8 mouse cellular contexts compared by ENCODE assay signal in genomic region chr10:121475672-121476146, GRCm38 (mm10). TPM values are rescaled to one million over a fixed set of nuclear protein-coding genes. Genes with fewer than 3 reads are reported as not detected.
DNase-seq lines count a peak whose midpoint lies in the region; ATAC-seq lines count a peak whose summit lies in the region.

No protein-coding gene starts in this region.

- under 1% methylated on average over 45 of the region's 45 CpGs for WGBS in embryonic facial prominence, embryonic 15.5 days
- under 1% methylated on average over 45 of the region's 45 CpGs for WGBS in stomach, embryonic 16.5 days

- DNase-seq in adrenal gland, postnatal 14 days = peak; percentile 74
- peak; percentile 77 to 81 for DNase-seq in heart, postnatal 10 days
- peak; percentile 77 to 87 for DNase-seq in kidney, postnatal 36 days
- DNase-seq in left cerebral cortex, adult 9 months (ENCODE audit: low spot score in 2 of 2) = no peak

- peak overlapping the region; percentile 77 for H3K9ac ChIP-seq in embryonic facial prominence, embryonic 15.5 days
- H3K9ac ChIP-seq in stomach, embryonic 16.5 days (ENCODE audit: low read length) = peak overlapping the region; percentile 95

- ATAC-seq in CD4-positive, CD25-positive, alpha-beta regulatory T cell, adult 4 months = peak; percentile 10
- no peak; the same call in none of the 2 replicates for ATAC-seq in embryonic facial prominence, embryonic 15.5 days (ENCODE audit: insufficient number of reproducible peaks, low FRiP score, low TSS enrichment, low read depth)
- ATAC-seq in megakaryocyte progenitor cell, adult 5-6 weeks (replicated peaks; ENCODE audit: poor library complexity) = peak; percentile 9
- peak; percentile 46 for ATAC-seq in stomach, embryonic 16.5 days (ENCODE audit: insufficient read depth, low FRiP score)

- intact Hi-C loops in heart, postnatal 10 days (cut with DNase I) = loop anchor here (2.0 kb wide), 4 partner anchors 21 to 67 kb away; no protein-coding TSS in a partner anchor

- H3K27ac ChIP-seq in embryonic facial prominence, embryonic 15.5 days (replicated peaks) = peak overlapping the region; percentile 85
- H3K27ac ChIP-seq in stomach, embryonic 16.5 days (ENCODE audit: low read length) = peak overlapping the region; percentile 88

- H3K36me3 ChIP-seq in embryonic facial prominence, embryonic 15.5 days = no peaks in the 10 kb centered on the region
- H3K36me3 ChIP-seq in stomach, embryonic 16.5 days (ENCODE audit: control insufficient read depth, insufficient read depth, low read length) = no peaks in the 10 kb centered on the region

- H3K4me2 ChIP-seq in embryonic facial prominence, embryonic 15.5 days (replicated peaks) = peak overlapping the region; percentile 71
- H3K4me2 ChIP-seq in stomach, embryonic 16.5 days (ENCODE audit: low read depth, low read length) = peak overlapping the region; percentile 75

- H3K9me3 ChIP-seq in embryonic facial prominence, embryonic 15.5 days (replicated peaks) = no peaks in the 10 kb centered on the region
- H3K9me3 ChIP-seq in stomach, embryonic 16.5 days (replicated peaks; ENCODE audit: control insufficient read depth, low read length) = no peaks in the 10 kb centered on the region

- no peaks in the 10 kb centered on the region for H3K27me3 ChIP-seq in embryonic facial prominence, embryonic 15.5 days
- no peaks in the 10 kb centered on the region for H3K27me3 ChIP-seq in stomach, embryonic 16.5 days (ENCODE audit: control insufficient read depth, insufficient read depth, low read length)

- H3K4me1 ChIP-seq in embryonic facial prominence, embryonic 15.5 days = peaks cover 47% of the 10 kb centered on the region
- peaks cover 39% of the 10 kb centered on the region for H3K4me1 ChIP-seq in stomach, embryonic 16.5 days (ENCODE audit: control insufficient read depth, insufficient read depth, low read length)

- H3K4me3 ChIP-seq in embryonic facial prominence, embryonic 15.5 days (replicated peaks) = peak overlapping the region; percentile 81
- H3K4me3 ChIP-seq in stomach, embryonic 16.5 days (replicated peaks; ENCODE audit: low read length) = peak overlapping the region; percentile 95

RNA-seq across cellular contexts. Expression of gene Rassf3, which starts 0.4 kb away (rescaled TPM):
- 1 to 10 TPM; 5.4 to 5.5 TPM for polyA plus RNA-seq in CD4-positive, CD25-positive, alpha-beta regulatory T cell, adult 4 months (2017; shearing (Covaris generic))
- 40.1 and 41.1 TPM in 2 replicates for total RNA-seq in adrenal gland, postnatal 14 days (2021)
- polyA plus RNA-seq in embryonic facial prominence, embryonic 15.5 days (2015; fragmentation: Nextera tagmentation; extraction: Ambion mirVana) = 20.3 and 21.0 TPM in 2 replicates
- 100 to 1,000 TPM in 1 of 2 experiments, 10 to 100 TPM in 1; 98.8 to 116 TPM for total RNA-seq in heart, postnatal 10 days (2021)
- total RNA-seq in megakaryocyte progenitor cell, adult 5-6 weeks (2015) = 23.3 and 24.7 TPM in 2 replicates
- total RNA-seq in megakaryocyte progenitor cell, adult 5-6 weeks (2017) = 18.2 and 20.0 TPM in 2 replicates
- 21.3 and 22.0 TPM in 2 replicates for polyA plus RNA-seq in stomach, embryonic 16.5 days (2015; fragmentation: Nextera tagmentation; extraction: Ambion mirVana)

Comparison
In these comparisons a context has a peak if more than half of its experiments do, and no peak if none do; other contexts are left out.
1. DNase-seq: peak in adrenal gland, postnatal 14 days (single experiment), heart, postnatal 10 days (2 of 2) and kidney, postnatal 36 days (2 of 2); none in left cerebral cortex, adult 9 months (0 of 2).